Mouse (Mus musculus) cerebellum, postnatal 25 days (tissue): Measurements from ENCODE around the gene Zfp558.
"Not testable (repeated sequence)": the region's sequence is repeated elsewhere in the genome, so short reads cannot be mapped to it uniquely, and the experiment has no call there.

Experiments used
- DNase-seq, 2 experiments: peaks; one replicate each; pipeline ENCODE4 v3.0.0; 2021; ENCODE audit warnings: mixed read lengths in 2 of 2

Zfp558 gene

GRCm38 (mm10) chr9:18478168-18478567, at the start of gene Zfp558, which contains the start of gene Mbd3l1:
Zfp558 (minus strand) TSS chr9:18478268.
Mbd3l1 (plus strand) TSS chr9:18478359.
- no peak for DNase-seq

GRCm38 (mm10) chr9:18508098-18508497, 30.0 kb upstream of the Zfp558 start:
- DNase-seq, result no peak

- DNase-seq, result peak; percentile 60 to 76
These were observed 4.5 kb downstream of the Zfp558 start for GRCm38 (mm10) chr9:18473324-18474128.

GRCm38 (mm10) chr9:18468005-18468404, 10.1 kb downstream of the Zfp558 start:
- no peak for DNase-seq

GRCm38 (mm10) chr9:18467350-18467749, 10.7 kb downstream of the Zfp558 start:
- DNase-seq, result no peak

GRCm38 (mm10) chr9:18456520-18456919, 21.5 kb downstream of the Zfp558 start:
- no peak for DNase-seq

- peak; percentile 13 to 48 for DNase-seq
These were observed 46.4 kb downstream of the Zfp558 start for GRCm38 (mm10) chr9:18431687-18432086.

- DNase-seq, result no peak
These were observed 47.7 kb downstream of the Zfp558 start, which contains the start of gene Mbd3l2 for GRCm38 (mm10) chr9:18430354-18430753. Mbd3l2 (plus strand) TSS chr9:18430654.

- DNase-seq, result not testable (repeated sequence)
These were observed 65.7 kb downstream of the Zfp558 start for GRCm38 (mm10) chr9:18412371-18412770.
